Mouse (Mus musculus): ENCODE measurements around the gene Dync1li2. TPM values are rescaled to one million over a fixed set of nuclear protein-coding genes. Genes with fewer than 3 reads are reported as not detected.

Gene Dync1li2
- polyA plus RNA-seq (2015; fragmentation: Nextera tagmentation; extraction: Ambion mirVana) = 64.7 and 65.5 TPM in 2 replicates

GRCm38 (mm10) chr8:104442299-104443124, at the start of gene Dync1li2:
Gene Dync1li2, minus strand, starts transcription at chr8:104443047.
- ATAC-seq (ENCODE audit: low FRiP score, low read depth) = peak; percentile 91
- Histone ChIP-seq H3K4me2 (replicated peaks) (peak within 1 kb of the TSS; percentile 91), H3K4me3 (peak within 1 kb of the TSS; percentile 92), H3K36me3 (peaks cover 32% of the 10 kb centered on the region), H3K27ac (peak within 1 kb of the TSS; percentile 76), H3K4me1 (peaks cover 16% of the 10 kb centered on the region), H3K27me3 (no peaks in the 10 kb centered on the region), H3K9me3 (no peaks in the 10 kb centered on the region), H3K9ac (peak within 1 kb of the TSS; percentile 94)
- under 1% methylated on average over 75 of the region's 75 CpGs for WGBS

- Histone ChIP-seq H3K4me1 (no peaks in the 10 kb centered on the region), H3K4me2 (replicated peaks) (no peak overlapping the region), H3K4me3 (no peak overlapping the region), H3K9me3 (no peaks in the 10 kb centered on the region), H3K27ac (no peak overlapping the region), H3K27me3 (no peaks in the 10 kb centered on the region), H3K36me3 (no peaks in the 10 kb centered on the region), H3K9ac (no peak overlapping the region)
- no peak for ATAC-seq (ENCODE audit: low FRiP score, low read depth)
- 58% methylated on average over 1 of the region's 1 CpGs for WGBS
Observed at GRCm38 (mm10) chr8:104479091-104479490, 36.2 kb upstream of the Dync1li2 start.

- Histone ChIP-seq H3K27me3 (no peaks in the 10 kb centered on the region), H3K27ac (no peak overlapping the region), H3K36me3 (no peaks in the 10 kb centered on the region), H3K9me3 (no peaks in the 10 kb centered on the region), H3K4me3 (no peak overlapping the region), H3K4me1 (no peaks in the 10 kb centered on the region), H3K9ac (no peak overlapping the region), H3K4me2 (replicated peaks) (no peak overlapping the region)
- no peak for ATAC-seq (ENCODE audit: low FRiP score, low read depth)
- 79% methylated on average over 3 of the region's 3 CpGs for WGBS
Observed at GRCm38 (mm10) chr8:104472465-104472864, 29.6 kb upstream of the Dync1li2 start.

- Histone ChIP-seq H3K27me3 (no peaks in the 10 kb centered on the region), H3K9me3 (no peaks in the 10 kb centered on the region), H3K9ac (no peak overlapping the region), H3K4me3 (no peak overlapping the region), H3K4me2 (replicated peaks) (no peak overlapping the region), H3K4me1 (no peaks in the 10 kb centered on the region), H3K27ac (no peak overlapping the region), H3K36me3 (no peaks in the 10 kb centered on the region)
- ATAC-seq (ENCODE audit: low FRiP score, low read depth) = no peak
- 76% methylated on average over 2 of the region's 2 CpGs for WGBS
Observed at GRCm38 (mm10) chr8:104467463-104467862, 24.6 kb upstream of the Dync1li2 start.

GRCm38 (mm10) chr8:104452177-104452576, 9.3 kb upstream of the Dync1li2 start:
- 86% methylated on average over 3 of the region's 3 CpGs for WGBS
- Histone ChIP-seq H3K27me3 (no peaks in the 10 kb centered on the region), H3K9ac (no peak overlapping the region), H3K4me2 (replicated peaks) (no peak overlapping the region), H3K36me3 (no peaks in the 10 kb centered on the region), H3K4me3 (no peak overlapping the region), H3K4me1 (no peaks in the 10 kb centered on the region), H3K27ac (no peak overlapping the region), H3K9me3 (no peaks in the 10 kb centered on the region)
- no peak for ATAC-seq (ENCODE audit: low FRiP score, low read depth)

GRCm38 (mm10) chr8:104448796-104449195, 5.9 kb upstream of the Dync1li2 start:
- H3K4me1 ChIP-seq = no peaks in the 10 kb centered on the region
- no peaks in the 10 kb centered on the region for H3K9me3 ChIP-seq
- H3K27me3 ChIP-seq = no peaks in the 10 kb centered on the region
- WGBS = 77% methylated on average over 3 of the region's 3 CpGs
- H3K9ac ChIP-seq = no peak overlapping the region
- H3K36me3 ChIP-seq = no peaks in the 10 kb centered on the region
- H3K4me3 ChIP-seq = no peak overlapping the region
- H3K27ac ChIP-seq = no peak overlapping the region
- no peak for ATAC-seq (ENCODE audit: low FRiP score, low read depth)
- H3K4me2 ChIP-seq (replicated peaks) = no peak overlapping the region

GRCm38 (mm10) chr8:104446016-104446415, 3.2 kb upstream of the Dync1li2 start:
- H3K9me3 ChIP-seq = no peaks in the 10 kb centered on the region
- WGBS = 78% methylated on average over 3 of the region's 3 CpGs
- peaks cover 10% of the 10 kb centered on the region for H3K4me1 ChIP-seq
- no peak overlapping the region for H3K9ac ChIP-seq
- no peak overlapping the region for H3K4me2 ChIP-seq (replicated peaks)
- no peak overlapping the region for H3K27ac ChIP-seq
- H3K36me3 ChIP-seq = no peaks in the 10 kb centered on the region
- H3K4me3 ChIP-seq = no peak overlapping the region
- H3K27me3 ChIP-seq = no peaks in the 10 kb centered on the region
- ATAC-seq (ENCODE audit: low FRiP score, low read depth) = no peak

GRCm38 (mm10) chr8:104445248-104445647, 2.4 kb upstream of the Dync1li2 start:
- Histone ChIP-seq H3K36me3 (peaks cover 7% of the 10 kb centered on the region), H3K9ac (no peak overlapping the region), H3K9me3 (no peaks in the 10 kb centered on the region), H3K4me2 (replicated peaks) (no peak overlapping the region), H3K4me1 (peaks cover 16% of the 10 kb centered on the region), H3K27me3 (no peaks in the 10 kb centered on the region), H3K27ac (no peak overlapping the region), H3K4me3 (no peak overlapping the region)
- 52% methylated on average over 6 of the region's 6 CpGs for WGBS
- no peak for ATAC-seq (ENCODE audit: low FRiP score, low read depth)

GRCm38 (mm10) chr8:104443125-104443679, 355 bp upstream of the Dync1li2 start:
- WGBS = 62% methylated on average over 7 of the region's 7 CpGs
- Histone ChIP-seq H3K9ac (no peak overlapping the region; the same call in 1 of the 2 replicates), H3K36me3 (peaks cover 27% of the 10 kb centered on the region), H3K4me1 (peaks cover 16% of the 10 kb centered on the region), H3K4me3 (peak overlapping the region; percentile 92), H3K27ac (no peak overlapping the region), H3K4me2 (replicated peaks) (peak overlapping the region; percentile 91), H3K9me3 (no peaks in the 10 kb centered on the region), H3K27me3 (no peaks in the 10 kb centered on the region)
- ATAC-seq (ENCODE audit: low FRiP score, low read depth) = peak; percentile 25; the same call in 1 of the 2 replicates

- no peaks in the 10 kb centered on the region for H3K27me3 ChIP-seq
- H3K4me2 ChIP-seq (replicated peaks) = peak overlapping the region; percentile 91
- H3K9me3 ChIP-seq = no peaks in the 10 kb centered on the region
- H3K27ac ChIP-seq = no peak overlapping the region
- H3K36me3 ChIP-seq = peaks cover 41% of the 10 kb centered on the region
- H3K4me3 ChIP-seq = peak overlapping the region; percentile 92
- H3K4me1 ChIP-seq = peaks cover 16% of the 10 kb centered on the region
- peak overlapping the region; percentile 94 for H3K9ac ChIP-seq
- ATAC-seq (ENCODE audit: low FRiP score, low read depth) = no peak
- 69% methylated on average over 7 of the region's 7 CpGs for WGBS
Observed at GRCm38 (mm10) chr8:104441613-104442012, 1.2 kb downstream of the Dync1li2 start.

GRCm38 (mm10) chr8:104439461-104439860, 3.4 kb downstream of the Dync1li2 start:
- ATAC-seq (ENCODE audit: low FRiP score, low read depth) = no peak
- no peaks in the 10 kb centered on the region for H3K27me3 ChIP-seq
- peaks cover 26% of the 10 kb centered on the region for H3K4me1 ChIP-seq
- no peaks in the 10 kb centered on the region for H3K9me3 ChIP-seq
- no peak overlapping the region for H3K9ac ChIP-seq
- H3K36me3 ChIP-seq = peaks cover 62% of the 10 kb centered on the region
- H3K4me3 ChIP-seq = no peak overlapping the region
- no peak overlapping the region for H3K27ac ChIP-seq
- no peak overlapping the region for H3K4me2 ChIP-seq (replicated peaks)
- 94% methylated on average over 8 of the region's 8 CpGs for WGBS

- H3K4me3 ChIP-seq = no peak overlapping the region
- no peak for ATAC-seq (ENCODE audit: low FRiP score, low read depth)
- no peak overlapping the region for H3K27ac ChIP-seq
- no peaks in the 10 kb centered on the region for H3K27me3 ChIP-seq
- WGBS = 93% methylated on average over 13 of the region's 13 CpGs
- peaks cover 26% of the 10 kb centered on the region for H3K4me1 ChIP-seq
- no peak overlapping the region for H3K9ac ChIP-seq
- H3K4me2 ChIP-seq (replicated peaks) = no peak overlapping the region
- peaks cover 81% of the 10 kb centered on the region for H3K36me3 ChIP-seq
- H3K9me3 ChIP-seq = no peaks in the 10 kb centered on the region
Observed at GRCm38 (mm10) chr8:104437494-104438135, 5.2 kb downstream of the Dync1li2 start.

Data from limb, embryonic 13.5 days (tissue).